Mouse (Mus musculus) heart, postnatal 25 days (tissue): ENCODE measurements around the gene Gm49373. TPM values are rescaled to one million over a fixed set of nuclear protein-coding genes. Genes with fewer than 3 reads are reported as not detected.
A peak's percentile ranks its signal among the peaks of the same experiment; 100 is the strongest.
"Not testable (repeated sequence)": the region's sequence is repeated elsewhere in the genome, so short reads cannot be mapped to it uniquely, and the experiment has no call there.

ENCODE experiments used
- DNase-seq: peaks from one replicate; pipeline ENCODE4 v3.0.0; 2022; ENCODE audit warnings: low spot score
- intact Hi-C: fragments of 180-260 bp; cut with DNase I; formaldehyde crosslinking; loops from one replicate; pipeline ENCODE4 v1.15.1; 2025
- total RNA-seq, 2 experiments: library from RNA; stranded (reverse); gene quantifications; 2 replicates each; pipeline ENCODE4 v1.2.3; 2021

The Gm49373 gene
- total RNA-seq, 2 experiments from 2014 or later: 0.13 TPM; not detected in 1

DNA sequence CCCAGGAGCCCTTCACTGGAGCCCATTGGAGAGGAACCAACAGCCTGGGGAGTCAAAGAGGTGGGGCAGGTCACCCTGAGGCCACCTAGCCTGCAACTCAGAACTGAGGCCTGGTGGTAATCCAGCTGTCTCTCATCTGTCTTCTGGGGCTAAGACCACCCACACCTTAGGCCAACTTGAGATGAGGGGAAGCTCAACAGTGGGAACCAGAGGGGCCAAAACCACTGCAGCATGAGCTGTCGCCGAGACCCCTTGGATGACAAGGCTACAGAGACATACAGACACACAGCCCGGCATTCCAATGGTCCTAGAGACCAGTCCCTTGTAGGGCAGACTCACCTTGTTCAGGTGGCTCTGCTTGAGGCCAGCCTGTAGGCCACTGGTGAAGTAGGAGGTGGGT is 2.7 kb upstream of the Gm49373 start:
- DNase-seq: no peak
- intact Hi-C loops: no loop called here

- intact Hi-C loops: loop anchor here (5.0 kb wide), 1 partner anchor 63 kb away; no protein-coding TSS in a partner anchor
Measured at GRCm38 (mm10) chr9:21074173-21074572, 1.3 kb upstream of the Gm49373 start.

DNA sequence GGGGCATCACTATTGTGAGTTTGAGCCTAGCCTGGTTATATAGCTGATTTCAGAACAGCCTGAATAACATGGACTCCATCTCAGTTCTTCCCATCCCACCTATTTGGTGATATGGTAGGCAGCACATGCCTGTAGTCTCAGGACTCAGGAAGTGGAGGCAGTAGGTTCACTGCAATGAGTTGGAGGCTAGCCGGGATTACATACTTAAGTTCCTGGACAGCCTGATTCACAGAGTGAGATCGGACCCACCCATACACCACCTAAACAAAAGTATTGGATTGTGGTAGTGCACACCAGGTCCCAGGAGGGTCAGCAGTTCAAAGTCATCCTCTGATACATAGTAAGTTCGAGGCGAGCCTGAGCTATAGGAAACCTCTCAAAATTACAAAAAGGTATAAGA is 255 bp downstream of the Gm49373 start:
- intact Hi-C loops: loop anchor here (5.0 kb wide), 1 partner anchor 65 kb away; no protein-coding TSS in a partner anchor

More at GRCm38 (mm10) chr9:21074173-21074572, 1.3 kb upstream of the Gm49373 start:
- DNase-seq: no peak

DNA sequence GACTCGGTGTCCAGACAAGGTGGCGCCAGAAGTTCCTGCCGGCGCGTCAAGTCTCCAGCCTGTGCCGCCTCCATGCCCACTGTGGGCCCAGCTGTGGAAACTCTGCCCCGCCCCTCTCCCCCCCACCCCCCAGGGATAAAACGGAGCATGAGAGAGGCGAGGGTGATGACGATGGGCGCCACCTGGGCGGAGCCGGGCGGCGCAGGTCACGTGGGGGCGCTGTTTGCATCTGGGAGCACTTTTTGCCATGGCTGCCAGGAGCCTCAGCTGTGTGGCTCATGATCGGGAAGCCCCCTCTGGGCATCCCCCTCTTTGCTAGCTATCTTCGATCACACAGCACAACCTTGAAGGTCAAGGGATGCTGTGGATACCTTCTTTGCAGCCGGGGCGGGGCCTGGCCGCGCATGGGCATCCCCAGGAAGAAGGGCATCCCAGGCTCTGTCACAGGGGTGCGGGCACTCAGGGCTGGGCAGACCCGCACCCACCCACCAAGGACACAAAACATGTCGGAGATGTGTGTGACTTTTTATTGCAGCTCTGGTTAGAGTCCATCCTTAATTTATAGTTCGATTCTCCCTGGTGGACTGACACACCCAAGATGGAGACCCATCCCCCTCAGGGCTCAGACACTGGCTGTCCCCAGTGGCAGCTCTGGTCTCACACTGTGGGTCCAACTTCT is 5.8 kb downstream of the Gm49373 start, which contains the start of gene Zglp1:
Gene Zglp1 (minus strand): TSS at position 88 of the 679 bp plus-strand sequence.
- no peak for DNase-seq
- intact Hi-C loops: no loop called here

More for the DNA sequence above, 255 bp downstream of the Gm49373 start:
- DNase-seq: no peak

DNA sequence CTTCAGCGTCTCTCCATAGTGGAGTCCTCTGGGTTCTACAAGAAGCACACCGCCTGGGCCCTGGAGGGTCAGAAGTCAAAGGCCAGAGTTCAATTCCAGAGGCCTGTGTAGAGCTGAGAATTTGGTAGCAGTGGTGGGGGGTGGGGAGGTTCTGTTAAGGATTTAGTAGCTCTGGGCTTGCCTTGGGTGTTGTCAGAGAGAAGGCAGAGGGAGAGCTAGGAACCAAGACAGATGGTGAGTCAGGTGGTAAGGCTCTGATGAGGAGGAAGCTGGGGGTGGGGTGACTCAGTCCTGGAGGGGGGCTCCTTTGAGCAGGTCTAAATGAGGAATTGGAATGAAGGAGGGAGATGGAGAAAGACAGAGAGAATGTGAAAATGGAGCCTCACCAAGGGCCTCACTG is 10.0 kb downstream of the Gm49373 start:
- intact Hi-C loops: no loop called here
- no peak for DNase-seq

- no peak for DNase-seq
- intact Hi-C loops: no loop called here
Measured at GRCm38 (mm10) chr9:21051578-21051977, 21.3 kb downstream of the Gm49373 start.

DNA sequence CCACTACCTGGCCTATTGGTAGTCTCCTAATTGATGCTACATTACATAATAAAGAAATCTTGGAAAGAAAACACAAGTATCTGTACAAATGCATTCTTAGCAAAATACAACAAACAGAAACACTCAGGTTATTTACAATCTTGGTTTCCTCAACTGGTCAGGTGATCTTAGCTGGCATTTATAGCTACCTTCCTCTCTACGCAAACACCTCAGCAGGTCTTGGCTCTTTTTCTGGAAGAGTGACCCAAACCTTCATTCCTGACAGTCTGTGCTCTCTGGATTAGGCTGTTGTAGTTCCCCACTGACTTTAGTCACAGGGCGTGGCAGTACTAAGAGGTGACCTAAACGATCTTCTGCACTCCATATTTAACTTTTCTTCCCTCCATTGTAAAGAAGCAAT is 27.7 kb downstream of the Gm49373 start:
- DNase-seq: no peak
- intact Hi-C loops: no loop called here

GRCm38 (mm10) chr9:21044785-21045184 is 28.1 kb downstream of the Gm49373 start:
- intact Hi-C loops, DNase-seq: not testable (repeated sequence)

- DNase-seq: no peak
- intact Hi-C loops: no loop called here
Measured at GRCm38 (mm10) chr9:21043563-21043962, 29.3 kb downstream of the Gm49373 start.

GRCm38 (mm10) chr9:21041308-21041707 is 31.6 kb downstream of the Gm49373 start:
- intact Hi-C loops: no loop called here
- no peak for DNase-seq

DNA sequence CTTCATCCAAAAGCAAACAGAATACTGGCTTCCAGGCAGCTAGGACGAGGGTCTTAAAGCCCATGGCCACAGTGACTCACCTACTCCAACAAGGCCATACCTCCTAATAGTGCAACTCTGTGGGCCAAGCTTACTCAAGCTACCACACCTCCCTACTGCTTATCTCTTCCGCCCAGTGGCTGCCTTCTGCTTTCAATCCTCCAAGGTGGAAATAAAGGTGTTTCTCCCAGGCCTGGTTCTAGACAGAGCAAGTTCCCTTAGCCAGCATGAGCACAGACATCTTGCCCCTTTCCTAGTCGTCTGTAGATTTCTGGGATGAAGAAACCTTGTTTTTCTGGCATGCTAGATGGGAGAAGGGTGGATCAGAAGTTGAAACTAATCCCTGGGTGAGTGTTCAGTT is 33.1 kb downstream of the Gm49373 start:
- intact Hi-C loops: no loop called here
- no peak for DNase-seq

DNA sequence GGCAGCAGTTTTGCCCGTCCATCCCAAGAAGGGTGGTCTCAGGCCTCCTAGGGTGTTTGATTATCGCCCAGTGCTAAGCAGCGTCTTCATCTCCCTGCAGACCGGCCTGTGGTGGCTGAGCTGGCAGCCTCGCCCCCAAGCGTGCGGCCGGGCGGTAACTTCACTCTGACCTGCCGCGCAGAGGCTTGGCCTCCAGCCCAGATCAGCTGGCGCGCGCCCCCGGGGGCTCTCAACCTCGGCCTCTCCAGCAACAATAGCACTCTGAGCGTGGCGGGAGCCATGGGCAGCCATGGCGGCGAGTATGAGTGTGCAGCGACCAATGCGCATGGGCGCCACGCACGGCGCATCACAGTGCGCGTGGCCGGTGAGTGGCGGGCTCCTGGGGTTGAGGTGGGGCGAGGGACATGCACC is 35.4 kb downstream of the Gm49373 start:
- intact Hi-C loops: no loop called here
- DNase-seq: no peak

GRCm38 (mm10) chr9:21036666-21037065 is 36.2 kb downstream of the Gm49373 start:
- intact Hi-C loops: no loop called here
- DNase-seq: no peak

DNA sequence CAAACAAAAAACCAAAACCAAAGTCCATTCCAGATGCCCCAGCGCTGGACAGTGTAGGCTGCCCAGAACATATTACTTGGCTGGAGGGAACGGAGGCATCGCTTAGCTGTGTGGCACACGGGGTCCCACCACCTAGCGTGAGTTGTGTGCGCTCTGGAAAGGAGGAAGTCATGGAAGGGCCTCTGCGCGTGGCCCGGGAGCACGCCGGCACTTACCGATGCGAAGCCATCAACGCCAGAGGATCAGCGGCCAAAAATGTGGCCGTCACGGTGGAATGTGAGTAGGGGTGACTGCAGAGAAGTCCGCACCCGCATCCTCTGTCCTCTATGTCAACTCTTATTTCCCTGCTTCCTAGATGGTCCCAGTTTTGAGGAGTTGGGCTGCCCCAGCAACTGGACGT is 36.7 kb downstream of the Gm49373 start:
- intact Hi-C loops: no loop called here
- DNase-seq: no peak

DNA sequence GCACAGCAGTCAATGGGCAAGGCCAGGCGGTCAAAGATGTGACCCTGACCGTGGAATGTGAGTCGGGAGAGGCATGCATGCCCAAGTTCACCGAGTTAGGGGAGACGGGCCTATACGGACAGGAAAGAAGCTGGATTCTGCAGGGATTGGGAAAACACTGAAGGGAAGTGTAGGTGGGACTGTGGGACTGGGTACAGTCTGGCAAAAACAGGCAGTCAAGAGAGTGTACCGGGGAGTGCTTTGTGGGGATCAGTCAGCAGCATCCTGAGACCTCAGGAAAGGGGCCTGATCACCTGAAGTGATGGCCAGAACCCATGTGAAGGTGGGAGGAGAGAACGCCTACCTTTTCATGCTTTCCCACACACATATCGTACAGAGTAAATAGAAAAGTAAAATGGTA is 37.3 kb downstream of the Gm49373 start:
- intact Hi-C loops: no loop called here

DNA sequence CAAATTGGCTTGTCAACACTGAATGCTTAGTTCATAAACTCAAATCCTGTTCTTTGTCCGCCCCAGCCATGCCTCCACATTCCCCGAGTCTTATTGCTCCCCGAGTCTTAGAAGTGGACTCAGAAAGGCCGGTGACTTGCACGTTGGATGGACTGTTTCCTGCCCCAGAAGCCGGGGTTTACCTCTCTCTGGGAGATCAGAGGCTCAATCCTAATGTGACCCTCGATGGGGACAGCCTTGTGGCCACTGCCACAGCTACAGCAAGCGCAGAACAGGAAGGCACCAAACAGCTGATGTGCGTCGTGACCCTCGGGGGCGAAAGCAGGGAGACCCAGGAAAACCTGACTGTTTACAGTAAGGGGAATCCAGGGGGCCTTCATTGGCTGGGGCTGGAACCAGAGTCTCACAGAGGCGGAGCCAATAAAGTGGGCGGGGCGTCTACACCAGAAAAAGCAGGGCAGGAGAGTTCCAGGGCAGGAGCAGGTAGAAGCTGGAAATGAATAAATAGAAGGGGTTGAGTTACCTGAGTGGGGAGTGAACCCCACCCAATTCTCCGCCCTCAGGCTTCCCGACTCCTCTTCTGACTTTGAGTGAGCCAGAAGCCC is 38.3 kb downstream of the Gm49373 start:
- no peak for DNase-seq
- intact Hi-C loops: loop anchor here (5.0 kb wide), 1 partner anchor 103 kb away; no protein-coding TSS in a partner anchor

More for the DNA sequence above, 37.3 kb downstream of the Gm49373 start:
- DNase-seq: no peak

- intact Hi-C loops: loop anchor here (5.0 kb wide), 1 partner anchor 104 kb away; no protein-coding TSS in a partner anchor
- peak; percentile 74 for DNase-seq
Measured at GRCm38 (mm10) chr9:21033136-21033535, 39.8 kb downstream of the Gm49373 start.

- no peak for DNase-seq
- intact Hi-C loops: loop anchor here (5.0 kb wide), 1 partner anchor 105 kb away; no protein-coding TSS in a partner anchor
Measured at GRCm38 (mm10) chr9:21032491-21032890, 40.4 kb downstream of the Gm49373 start.

GRCm38 (mm10) chr9:21031896-21032351 is 41.0 kb downstream of the Gm49373 start, which contains the start of gene Icam5:
Icam5 (plus strand) TSS chr9:21032073.
- DNase-seq: no peak
- intact Hi-C loops: loop anchor here (5.0 kb wide), 1 partner anchor 105 kb away; no protein-coding TSS in a partner anchor

GRCm38 (mm10) chr9:21031251-21031895 is 41.5 kb downstream of the Gm49373 start:
- peak; percentile 43 for DNase-seq
- intact Hi-C loops: loop anchor here (5.0 kb wide), 1 partner anchor 106 kb away; no protein-coding TSS in a partner anchor
